Mouse (Mus musculus): ENCODE measurements at regions not wholly inside any gene's neighbourhood (a gene's known extent, or its start where the extent isn't known, plus 50 kb on each side); places are given as distances from the start of the nearest gene placed in this dataset.

GRCm38 (mm10) chr3:159787776-159788175 lies 51.7 kb upstream of the Wls start:
- Histone ChIP-seq H3K4me2 (replicated peaks; ENCODE audit: low read depth, low read length) (no peak overlapping the region), H3K9me3 (ENCODE audit: low read length) (no peaks in the 10 kb centered on the region), H3K9ac (replicated peaks; ENCODE audit: low read depth) (no peak overlapping the region), H3K36me3 (ENCODE audit: insufficient read depth, low read length) (no peaks in the 10 kb centered on the region), H3K27ac (ENCODE audit: low read length) (no peak overlapping the region), H3K4me1 (ENCODE audit: insufficient read depth, low read depth, low read length) (no peaks in the 10 kb centered on the region), H3K27me3 (replicated peaks; ENCODE audit: insufficient read depth, low read length) (no peaks in the 10 kb centered on the region), H3K4me3 (ENCODE audit: low read depth, low read length) (no peak overlapping the region)
- DNase-seq (ENCODE audit: low spot score) (no peak), ATAC-seq (no peak)
- WGBS, result 71% methylated on average over 9 of the region's 9 CpGs
- TF ChIP-seq EP300 (IDR thresholded peaks at IDR 0.05) (no peak), CTCF (IDR thresholded peaks at IDR 0.05) (no peak)

Measured in lung, postnatal 0 days (tissue).